Mouse (Mus musculus) spleen, postnatal 4 days (tissue): ENCODE data around the gene Cmtm5.
"Not testable (repeated sequence)": the region's sequence is repeated elsewhere in the genome, so short reads cannot be mapped to it uniquely, and the experiment has no call there.

Experiments
- DNase-seq, 2 experiments: peaks; one replicate each; pipeline ENCODE4 v3.0.0; 2022; ENCODE audit warnings: low spot score in 2 of 2

The Cmtm5 gene

DNA sequence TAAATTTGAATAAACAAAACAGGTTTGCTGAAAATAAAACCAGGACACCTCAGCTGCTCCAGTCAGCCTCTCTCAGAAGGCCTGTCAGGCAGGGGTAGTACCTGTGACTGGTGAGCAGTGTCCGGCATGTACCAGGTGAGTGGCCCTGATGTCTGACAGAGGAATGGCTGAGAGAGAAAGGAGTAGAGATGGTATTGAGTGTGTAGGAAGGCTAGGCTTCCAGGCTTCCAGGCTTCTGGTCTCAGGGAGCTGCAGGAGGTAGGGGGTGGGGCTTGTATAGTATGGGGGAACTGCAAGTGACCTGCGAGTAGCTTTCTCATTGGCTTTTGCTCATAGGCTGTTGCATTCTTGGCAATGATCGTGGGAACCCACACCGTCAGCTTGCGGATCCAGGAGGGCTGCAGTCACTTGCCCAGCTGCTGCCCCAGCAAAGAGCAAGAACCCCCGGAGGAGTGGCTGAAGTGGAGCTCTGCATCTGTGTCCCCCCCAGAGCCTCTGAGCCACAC lies 3.4 kb upstream of the Cmtm5 start, which contains the start of gene Il25:
TSS of gene Il25 (plus strand) at position 51 of the 506 bp plus-strand sequence.
- no peak for DNase-seq

DNA sequence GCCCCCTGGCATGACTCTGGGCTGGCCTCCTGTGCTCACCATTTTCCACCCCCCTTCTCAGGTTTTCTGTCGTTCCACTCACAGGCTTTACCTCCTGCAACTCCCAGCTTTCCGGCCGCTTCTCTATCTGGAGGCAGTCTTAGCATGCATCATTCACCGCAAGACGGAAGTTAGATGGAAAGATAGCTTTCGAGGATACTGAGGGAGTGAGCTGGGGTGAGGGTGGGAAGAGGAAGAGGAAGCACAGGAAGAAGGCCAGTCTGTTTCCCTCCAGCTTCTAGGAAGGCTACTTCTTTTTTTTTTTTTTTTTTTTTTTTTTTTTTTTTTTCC lies 735 bp downstream of the Cmtm5 start:
- no peak for DNase-seq

DNA sequence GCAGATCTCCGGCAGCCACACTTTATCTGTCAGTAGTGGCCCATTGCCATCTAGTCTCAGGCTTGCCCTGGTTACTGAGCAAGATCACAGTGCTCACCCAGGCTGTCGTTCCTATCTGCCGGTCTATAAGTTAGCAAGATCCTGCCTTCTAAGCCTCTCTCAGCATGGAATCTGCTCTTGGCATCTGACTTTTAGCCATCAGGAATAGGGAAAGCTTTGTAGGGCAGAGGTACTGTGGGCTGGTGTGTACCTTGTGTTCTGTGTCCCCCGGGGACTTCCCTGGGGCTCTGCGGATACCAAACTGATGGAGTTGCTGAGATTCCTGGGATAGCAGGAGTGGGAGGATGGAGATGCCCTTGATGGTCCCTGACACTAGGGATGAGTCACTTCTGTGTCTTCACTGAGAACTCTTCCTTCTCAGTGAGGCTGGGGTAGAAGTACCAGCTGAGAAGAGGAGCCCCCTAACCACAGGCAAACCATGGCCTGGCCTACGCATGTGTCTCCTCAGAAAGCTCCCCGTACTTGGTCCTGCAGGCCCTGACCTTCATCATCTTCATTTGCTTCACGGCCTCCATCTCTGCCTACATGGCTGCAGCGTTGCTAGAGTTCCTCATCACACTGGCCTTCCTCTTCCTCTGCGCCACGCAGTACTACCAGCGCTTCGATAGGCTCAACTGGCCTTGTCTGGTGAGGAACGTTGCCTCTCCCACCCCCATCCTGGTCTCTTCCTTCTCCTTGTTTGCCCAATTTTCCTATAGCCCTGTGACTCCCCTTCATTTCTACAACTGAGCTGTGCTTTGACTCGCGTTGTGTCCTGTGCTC lies 1.5 kb downstream of the Cmtm5 start:
- DNase-seq = no peak

DNA sequence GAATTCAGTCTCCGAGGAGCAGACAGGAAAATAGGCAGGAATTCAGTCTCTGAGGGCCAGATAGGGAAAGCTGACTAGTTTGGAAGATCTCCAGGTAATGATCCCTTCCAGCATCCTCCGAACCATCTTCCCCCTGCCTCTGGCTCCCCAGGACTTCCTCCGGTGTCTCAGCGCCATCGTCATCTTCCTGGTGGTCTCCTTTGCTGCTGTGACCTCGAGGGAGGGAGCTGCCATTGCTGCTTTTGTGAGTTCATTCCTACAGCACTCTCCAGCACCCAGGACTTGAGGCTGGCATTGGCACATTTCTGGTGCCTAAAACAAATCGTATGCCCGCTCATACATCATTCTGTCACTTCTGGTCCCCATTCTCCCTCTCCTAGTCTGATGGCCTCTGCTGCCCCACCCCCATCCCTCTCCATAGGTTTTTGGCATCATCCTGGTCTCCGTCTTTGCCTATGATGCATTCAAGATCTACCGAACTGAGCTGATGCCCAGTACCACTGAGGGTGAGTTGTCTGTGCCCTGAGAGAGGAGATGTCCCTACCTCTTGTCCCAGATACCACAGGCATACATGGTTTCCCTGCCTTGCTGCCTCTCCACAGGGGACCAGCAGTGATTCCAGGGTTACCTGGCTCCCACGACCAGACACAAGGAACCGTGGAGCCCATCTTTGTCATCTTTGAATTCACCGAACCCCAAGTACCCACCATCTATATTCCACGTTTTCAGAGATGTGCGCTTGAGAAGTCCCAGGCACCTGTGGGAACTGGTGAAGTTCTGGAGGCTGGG lies 2.6 kb downstream of the Cmtm5 start:
- no peak for DNase-seq

DNA sequence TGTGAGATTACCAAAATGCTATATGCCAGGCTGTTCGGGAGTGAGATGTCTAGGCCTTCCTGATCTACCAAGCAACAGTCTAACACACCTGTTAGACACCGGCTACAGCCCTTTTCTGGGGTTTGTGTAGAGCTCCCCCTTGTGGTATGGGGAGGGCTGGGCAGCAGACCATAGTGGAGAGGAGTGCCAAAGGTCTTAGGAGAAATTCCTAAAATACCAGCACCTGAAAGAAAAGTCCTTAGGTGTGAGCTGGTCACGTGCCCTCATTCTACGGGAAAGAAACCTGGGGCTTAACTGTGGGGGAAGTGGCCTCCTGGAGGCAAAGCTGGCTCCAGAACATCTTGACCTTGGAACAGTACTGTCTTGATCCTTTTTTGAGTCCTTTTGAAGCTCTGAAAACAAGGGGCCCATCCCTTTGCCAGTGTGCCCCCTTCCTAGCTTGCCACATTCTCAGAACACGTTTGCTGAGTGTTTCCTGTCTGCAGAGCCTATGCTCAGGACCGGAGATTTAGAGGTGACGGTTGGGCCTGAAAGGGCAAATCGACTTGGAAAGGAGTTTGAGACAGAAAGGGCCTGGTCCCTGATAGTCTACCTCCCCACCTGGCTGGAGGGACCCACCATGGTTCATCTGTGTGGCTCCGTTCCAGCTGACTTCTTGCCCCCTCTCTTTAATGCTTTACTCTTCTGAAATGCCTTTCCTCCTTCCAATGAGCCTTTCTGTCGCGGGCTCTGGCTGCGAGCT lies 3.5 kb downstream of the Cmtm5 start:
- peak; percentile 55 to 76 for DNase-seq

DNA sequence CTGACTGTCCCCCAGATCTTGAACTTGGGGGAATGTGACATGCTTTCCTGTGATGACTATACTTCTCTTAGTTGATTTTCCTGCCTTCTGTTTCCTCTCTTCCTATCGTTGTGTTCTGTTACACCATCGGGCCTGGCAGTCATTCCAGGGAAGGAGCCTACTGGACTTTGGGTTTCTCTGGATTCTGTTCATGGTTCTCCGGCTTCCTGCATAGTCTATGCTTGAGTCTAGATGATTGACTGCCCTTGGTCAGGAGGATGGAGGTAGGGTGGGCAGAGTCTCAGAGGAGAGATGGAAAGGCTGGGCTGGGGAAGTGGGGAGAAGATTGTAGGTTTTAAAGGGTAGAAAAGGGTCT lies 4.1 kb downstream of the Cmtm5 start:
- DNase-seq = no peak

DNA sequence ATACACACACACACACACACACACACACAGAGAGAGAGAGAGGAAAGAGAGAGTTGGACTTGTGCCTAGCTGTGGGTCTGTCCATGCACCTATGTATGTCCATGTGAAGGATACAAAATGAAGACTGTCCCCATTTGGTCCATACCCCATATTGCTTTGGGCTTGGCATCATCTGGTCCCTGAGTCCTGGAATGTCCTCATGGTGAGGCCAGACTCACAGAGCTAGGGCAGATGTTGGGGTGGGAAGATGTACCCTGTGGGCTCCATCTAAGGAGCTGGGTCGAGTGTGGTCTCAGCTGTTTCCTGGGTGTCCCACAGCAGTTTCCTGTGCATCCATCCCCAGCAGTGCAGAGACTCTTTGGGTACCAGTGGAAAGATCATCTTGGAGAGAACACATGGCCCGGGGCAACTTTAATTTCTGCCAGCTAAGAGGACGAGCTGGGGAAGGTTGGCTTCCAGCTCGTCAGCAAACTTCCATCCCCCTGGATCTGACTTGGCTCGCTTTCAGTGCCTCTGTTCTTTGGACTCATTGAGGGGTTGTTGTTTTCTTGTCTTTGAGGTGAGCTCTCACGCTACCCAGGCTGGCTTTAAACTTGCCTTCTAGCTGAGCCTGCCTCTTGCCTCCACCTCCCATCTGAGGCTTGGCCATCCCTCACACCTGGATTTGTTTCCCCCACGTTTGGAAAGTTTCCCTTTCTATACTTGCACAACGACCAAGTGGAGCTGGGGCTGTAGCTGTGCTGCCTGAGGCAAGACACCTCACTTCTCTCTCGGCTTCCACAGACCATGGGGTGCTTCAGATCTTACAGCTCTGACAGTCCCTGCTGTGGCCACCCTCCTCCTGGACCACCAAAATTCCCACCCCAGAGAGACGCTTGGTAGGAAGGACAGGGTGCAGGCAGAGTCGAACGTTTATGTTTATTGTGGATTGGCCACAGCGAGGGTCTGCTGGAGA lies 5.2 kb downstream of the Cmtm5 start:
- DNase-seq = no peak

DNA sequence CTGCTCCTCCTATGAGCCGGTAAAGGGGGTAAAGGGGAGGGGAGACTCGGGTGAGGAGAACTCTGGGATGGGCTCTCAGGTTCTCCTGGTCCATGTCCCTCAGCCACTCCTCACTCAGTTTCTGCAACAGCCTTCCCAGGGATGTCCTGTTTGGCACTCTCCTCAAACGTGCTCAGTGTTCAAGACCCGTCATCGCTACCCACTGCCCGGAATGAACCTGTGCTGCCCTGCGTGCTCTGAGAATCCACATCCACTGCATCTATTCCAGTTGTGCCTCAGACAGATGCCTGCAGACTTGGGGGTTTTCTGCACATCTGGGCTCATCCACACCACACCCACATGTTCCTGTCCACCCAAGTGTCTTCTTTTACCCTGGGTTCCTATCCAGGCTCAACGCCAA lies 6.4 kb downstream of the Cmtm5 start:
- no peak for DNase-seq

DNA sequence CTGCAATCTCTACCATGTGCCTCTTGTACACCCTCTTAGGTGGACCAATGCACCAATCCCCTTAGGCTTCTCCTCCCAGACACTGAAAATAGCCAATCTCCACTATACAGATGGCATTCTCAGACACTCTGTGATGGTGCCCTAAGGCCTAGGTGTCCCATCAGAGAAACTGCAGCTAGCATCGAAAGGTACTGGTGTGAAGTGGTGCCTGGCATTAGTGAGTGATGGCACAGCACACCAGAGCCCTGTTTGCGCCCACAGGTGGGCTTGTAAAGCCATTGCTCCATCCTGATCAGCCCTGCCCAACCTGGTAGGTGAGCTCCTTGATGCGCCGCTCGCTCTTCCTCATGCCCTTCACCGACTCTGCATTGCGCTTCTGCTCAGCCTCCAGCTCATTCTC lies 7.9 kb downstream of the Cmtm5 start:
- DNase-seq = no peak

DNA sequence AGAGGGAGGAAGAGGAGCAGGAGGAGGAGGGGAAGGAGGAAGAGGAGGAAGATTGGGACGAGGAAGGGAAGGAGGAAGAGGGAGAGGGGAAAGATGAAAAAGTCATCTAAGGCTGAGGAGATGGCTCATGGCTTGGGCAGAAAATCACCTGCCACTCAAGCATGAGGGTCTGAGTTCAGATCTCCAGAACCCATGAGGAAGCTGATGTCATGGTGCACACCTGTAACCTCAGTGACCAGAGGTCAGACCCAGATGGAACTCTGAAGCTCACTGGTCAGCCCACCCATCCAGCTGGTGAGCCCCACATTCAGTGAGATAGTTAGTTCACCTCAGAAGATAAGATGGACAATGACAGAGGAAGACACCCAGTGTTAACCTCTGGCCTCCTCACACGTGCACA lies 8.9 kb downstream of the Cmtm5 start:
- DNase-seq = no peak

DNA sequence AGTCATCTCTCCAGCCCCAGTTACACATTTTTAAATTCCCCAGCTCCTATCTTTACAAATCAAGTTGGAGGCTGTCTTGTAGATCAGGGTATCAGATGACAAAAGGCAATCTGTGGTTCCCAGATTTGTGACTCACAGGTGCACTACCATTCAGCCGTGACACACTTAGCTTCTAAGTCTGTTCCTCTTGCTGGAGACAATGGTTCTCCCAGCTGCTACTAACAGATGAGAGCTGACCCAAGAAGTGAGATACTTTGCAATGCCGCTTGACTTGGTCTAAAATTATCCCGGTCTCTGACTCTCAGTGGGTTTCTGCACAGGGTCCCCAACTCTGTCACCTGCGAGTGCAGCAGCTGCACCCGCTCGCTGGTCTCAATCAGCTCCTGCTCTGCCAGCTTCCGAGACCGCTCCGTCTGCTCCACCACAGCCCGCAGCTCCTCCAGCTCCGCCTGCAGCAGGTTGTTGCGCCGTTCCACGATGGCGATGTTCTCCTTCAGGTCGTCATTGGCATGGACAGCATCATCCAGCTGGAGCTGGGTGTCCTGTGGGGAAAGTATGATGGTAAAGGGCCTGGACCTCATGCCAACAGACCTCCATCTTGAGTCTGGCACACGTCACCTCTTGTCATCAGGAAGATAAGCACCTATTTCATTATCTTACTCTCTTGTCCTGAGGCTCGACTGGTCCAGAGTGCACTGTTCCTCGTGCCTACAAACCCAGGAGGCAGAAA lies 10.1 kb downstream of the Cmtm5 start:
- no peak for DNase-seq

DNA sequence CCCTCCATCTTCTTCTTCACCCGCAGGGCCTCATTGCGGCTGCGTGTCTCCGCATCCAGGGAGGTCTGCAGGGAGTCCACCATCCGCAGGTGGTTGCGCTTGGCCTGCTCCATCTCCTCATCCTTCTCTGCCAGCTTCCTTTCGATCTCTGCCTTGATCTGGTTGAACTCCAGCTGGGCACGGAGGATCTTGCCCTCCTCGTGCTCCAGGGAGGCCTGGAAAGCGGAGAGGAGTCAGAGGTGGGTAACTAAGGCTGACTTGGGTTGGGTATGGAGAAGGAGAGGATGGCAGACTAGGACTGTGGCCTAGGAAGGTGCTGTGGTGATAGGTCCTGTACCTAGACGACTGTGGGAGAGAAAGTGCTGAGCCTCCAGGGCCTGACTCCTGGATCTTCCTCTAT lies 10.9 kb downstream of the Cmtm5 start:
- DNase-seq = not testable (repeated sequence)

DNA sequence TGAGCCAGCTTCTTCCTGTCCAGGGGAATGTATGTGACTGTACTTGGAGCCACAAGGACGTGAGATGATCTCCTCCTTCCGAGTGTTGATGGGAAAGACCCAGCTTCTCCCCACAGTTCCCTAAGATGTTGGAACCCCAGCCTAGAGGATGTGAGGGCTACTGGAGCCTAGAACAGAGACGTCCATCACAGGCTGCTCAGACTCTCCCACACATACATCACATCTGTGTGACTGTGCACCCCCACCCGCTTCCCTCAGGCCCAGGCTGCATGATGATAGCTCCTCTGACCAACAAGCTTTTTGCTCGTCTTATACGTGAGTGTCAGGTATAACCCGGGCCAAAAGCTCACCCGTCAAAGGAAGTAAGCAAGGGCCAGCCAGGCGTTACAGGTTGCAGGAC lies 12.7 kb downstream of the Cmtm5 start:
- DNase-seq = no peak

DNA sequence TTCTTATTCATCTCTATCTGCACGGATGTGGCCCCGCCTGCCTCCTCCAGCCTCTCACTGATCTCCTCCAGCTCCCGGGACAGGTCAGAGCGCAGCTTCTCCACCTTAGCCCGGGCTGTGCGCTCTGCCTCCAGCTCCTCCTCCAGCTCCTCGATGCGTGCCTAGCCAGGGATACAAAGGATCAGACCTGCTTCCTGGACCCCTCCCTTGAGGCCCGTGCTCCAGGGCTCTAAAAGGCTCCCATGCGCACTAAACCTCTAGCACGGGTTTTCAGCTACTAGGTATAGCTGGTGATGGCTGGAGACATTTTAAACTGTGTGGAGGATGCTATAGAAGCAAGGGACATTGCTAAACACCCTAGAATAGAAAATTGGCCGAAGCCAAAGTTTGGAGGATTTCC lies 14.4 kb downstream of the Cmtm5 start:
- no peak for DNase-seq

DNA sequence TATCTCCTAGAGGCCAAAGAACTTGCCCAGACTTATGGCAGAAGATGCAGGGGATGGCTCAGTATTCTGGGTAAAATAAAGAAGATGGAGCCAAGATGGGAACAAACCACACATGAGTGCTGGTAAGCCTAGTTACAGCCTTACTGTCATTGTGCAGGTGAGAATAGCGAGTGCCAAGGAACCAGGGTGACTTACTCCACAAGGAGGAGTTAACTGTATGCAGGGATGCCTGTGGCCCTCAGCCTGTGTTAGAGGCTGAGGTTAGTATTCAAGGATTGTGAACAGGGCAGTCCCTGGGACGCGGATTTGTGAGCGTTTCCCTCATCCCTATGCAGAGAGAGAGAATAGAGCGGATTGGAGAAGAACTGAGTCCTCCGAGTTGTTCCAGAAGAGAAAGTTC lies 15.5 kb downstream of the Cmtm5 start:
- DNase-seq = no peak

DNA sequence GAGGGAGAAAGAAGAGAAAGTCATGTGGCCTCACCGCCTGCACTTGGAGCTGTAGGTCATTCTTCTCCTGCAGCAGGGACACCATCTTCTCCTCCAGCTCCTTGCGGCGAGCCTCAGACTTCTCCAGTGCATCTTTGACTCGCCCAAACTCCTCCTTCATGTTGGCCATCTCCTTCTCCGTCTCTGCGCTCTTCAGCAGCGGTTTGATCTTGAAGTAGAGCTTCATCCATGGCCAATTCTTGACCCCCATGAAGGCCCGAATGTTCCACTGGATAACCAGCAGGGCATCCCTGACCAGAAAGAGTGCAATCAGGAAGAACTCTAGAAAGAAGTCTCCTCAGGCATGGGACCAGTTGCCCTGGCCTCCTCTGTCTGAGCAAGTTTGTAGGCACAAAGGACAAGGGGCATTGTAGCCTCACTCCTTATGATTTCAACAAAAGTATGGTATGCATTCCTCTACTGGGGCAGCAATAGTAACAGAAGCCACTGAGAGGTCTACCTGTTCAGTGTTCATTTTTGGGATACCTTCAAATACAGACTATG lies 17.7 kb downstream of the Cmtm5 start:
- no peak for DNase-seq

DNA sequence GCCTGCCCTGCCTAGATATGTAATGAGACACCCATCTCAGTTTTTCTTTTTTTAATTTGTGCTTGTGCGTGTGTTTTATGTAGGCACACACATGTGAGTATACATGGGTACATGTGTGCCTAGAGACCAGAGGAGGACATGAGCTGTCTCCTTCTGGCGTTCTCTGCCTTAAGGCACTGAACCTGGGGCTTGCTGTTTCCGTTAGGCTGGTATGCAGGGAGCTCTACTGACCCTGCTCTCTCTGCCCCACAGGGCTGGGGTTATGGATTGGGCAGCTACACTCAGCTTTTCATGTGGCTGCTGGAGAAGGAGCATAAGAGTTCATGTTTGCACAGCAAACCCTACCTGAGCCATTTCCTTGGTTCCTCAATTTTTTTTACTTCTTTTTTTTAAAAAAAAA lies 18.4 kb downstream of the Cmtm5 start:
- DNase-seq = no peak

DNA sequence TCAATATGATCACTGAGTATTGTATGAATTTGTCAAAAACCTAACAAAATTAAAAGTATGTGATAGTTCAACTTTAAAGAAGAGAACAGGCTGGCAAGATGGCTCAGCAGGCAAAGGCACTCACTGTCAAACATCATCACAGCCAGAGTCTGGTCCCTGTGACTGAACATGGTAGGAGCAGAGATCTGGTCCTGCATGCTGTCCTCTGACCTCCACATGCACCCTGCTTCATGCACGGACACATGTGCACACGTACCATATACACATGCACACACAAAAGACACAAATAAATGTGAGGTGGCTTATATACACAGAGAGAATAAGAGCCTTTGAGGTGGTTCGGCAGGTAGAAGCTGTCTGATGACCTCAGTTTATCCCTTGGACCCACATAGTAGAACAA lies 19.4 kb downstream of the Cmtm5 start:
- DNase-seq = no peak

DNA sequence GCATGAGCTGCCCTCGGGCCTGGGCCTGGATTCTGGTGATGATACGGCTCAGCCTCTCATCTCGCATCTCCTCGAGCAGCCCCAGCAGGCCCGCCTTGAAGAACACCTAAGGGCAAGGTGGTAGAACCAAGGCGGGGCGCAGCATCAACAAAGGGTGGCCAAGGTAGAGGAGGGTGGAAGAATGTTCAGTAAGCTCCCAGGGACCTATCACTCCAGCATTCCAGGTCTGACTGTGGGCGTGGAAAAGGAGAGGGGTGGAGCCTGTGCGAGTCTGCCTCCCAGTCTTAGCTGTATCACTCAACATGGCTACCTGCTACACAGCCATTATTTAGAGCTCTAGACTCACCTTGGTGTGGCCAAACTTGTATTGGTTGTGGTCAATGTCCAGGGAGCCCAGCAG lies 20.5 kb downstream of the Cmtm5 start:
- DNase-seq = no peak

DNA sequence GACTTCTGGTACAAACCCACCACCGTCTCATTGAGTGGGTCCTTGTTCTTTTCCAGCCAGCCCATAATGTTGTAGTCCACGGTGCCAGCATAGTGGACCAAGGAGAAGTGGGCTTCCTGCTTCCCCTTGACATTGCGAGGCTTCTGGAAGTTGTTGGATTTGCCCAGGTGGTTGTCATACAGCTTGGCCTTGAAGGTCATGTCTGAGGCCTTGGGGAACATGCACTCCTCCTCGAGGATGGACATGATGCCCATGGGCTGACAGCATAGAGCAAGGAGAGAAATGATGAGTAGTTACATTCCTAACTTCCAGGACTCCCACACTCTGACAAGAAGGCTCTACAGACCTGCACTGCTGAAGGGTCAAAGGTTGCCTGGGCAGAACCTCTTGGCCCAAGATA lies 22.4 kb downstream of the Cmtm5 start:
- no peak for DNase-seq
